Mouse (Mus musculus) layer of hippocampus, adult 8-10 months (tissue): ENCODE measurements at regions not wholly inside any gene's neighbourhood (a gene's known extent, or its start where the extent isn't known, plus 50 kb on each side); places are given as distances from the start of the nearest gene placed in this dataset.
A peak's percentile ranks its signal among the peaks of the same experiment; 100 is the strongest.

Experiments used
- DNase-seq, 2 experiments: peaks; one replicate each; pipeline ENCODE4 v3.0.0; 2022; ENCODE audit warnings: low spot score in 2 of 2

DNA sequence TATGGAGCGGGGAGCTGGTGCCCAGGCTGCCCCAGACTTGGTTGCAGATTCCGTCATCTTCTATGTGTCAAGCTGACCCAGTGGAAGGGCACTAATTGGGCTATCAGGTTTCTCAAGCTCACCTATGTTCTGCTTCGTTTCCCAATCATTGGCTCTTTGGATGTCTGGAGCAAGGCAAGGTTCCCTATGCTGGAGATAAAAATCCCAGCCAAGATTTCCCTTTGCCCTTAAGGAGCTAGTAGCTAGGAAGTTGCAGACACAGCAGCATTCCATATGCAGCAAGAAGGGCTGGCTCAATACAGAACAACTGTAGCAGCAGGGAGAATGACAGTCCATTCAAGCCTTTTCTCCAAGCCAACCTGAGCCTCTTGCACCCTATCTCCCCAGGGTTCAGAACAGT lies 159.2 kb upstream of the Zfp706 start:
- DNase-seq = no peak

DNA sequence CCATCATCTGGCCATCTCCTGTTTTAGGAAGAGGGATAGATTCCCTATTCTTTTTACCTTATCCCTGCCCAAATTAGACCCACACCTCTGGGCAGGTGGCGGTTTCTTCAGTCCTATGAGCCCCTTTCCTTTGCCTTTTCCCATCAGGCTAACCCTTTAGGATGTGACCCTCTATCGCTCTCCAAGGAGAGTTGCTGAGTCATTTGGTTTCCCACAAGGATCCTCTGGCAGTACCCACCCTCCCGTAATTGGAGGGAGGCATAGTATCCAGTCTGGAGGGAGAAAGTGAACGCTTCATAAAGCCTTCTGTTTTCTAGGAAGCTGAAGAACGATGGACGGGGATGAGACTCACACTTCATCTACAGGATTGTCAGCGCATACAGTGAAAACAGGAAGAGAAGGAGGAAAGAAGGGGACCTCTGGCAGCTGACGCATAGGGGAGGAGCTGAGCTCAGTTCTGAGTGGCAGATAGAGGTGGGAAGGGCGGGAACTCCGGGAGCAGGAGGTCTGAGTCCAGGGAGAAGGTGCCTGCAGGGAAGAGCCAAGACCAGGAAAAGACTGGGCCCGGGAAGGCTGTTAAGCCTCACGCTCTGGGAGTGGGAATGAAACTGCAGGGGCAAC lies 158.4 kb upstream of the Zfp706 start:
- DNase-seq = no peak

DNA sequence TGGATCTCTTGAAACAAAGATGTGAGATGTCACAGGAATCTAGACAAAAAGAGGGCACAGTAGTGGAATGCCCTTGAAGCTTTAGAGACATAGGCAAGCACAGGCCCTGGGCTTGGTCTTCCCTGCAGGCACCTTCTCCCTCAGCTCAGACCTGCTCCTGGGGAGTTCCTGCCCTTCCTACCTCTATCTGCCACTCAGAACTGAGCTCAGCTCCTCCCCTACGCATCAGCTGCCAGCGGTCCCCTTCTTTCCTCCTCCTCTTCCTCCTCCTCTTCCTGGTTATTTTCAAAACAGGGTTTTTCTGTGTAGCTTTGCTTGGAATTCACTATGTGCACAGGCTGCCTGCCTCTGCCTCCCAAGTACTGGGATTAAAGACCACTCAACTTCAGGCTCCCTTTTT lies 157.6 kb upstream of the Zfp706 start:
- no peak for DNase-seq

DNA sequence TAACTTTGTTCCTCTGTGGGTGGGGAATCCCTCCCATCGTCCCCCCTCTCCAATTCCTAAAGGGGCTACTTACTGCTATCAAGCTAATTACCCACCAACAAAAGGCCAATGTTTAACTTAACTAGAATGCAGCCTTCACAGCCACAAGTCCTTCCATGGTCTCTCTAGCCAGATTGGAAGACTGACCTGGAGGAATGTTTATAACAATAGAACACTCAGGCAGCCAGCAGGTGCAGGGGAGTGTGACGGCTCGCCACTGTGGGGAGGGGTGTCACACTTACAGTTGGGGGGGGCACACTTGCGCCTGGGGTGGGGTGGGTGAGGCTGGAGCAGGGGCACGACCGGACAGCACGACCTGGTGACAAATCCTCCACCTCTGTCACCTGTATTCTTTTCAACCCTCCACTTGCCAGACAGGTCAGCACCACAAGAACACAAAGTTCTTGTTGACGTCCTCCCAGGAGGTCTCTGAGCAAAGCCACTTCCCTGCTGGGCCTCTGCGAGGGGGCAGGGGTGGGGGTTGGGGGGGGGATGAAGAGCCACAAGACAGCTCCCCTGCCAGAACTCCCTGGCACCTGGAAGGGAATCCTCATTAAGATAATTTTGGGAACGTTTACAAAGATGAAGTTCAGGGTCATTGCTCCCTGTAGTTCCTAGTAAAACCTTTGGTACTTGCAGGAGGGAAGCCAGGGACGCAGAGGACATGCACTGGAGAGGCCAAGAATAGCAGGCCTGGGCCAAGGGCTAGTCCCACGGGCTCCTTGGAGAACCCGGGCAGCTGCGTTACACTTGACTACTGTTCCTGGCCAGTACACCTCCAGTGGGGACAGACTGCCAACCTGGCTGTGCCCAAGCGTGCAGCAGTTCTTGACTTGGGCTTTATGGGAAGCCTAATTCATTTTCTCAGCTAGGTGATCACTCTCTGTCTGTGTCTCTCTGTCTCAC lies 156.9 kb upstream of the Zfp706 start:
- no peak for DNase-seq

DNA sequence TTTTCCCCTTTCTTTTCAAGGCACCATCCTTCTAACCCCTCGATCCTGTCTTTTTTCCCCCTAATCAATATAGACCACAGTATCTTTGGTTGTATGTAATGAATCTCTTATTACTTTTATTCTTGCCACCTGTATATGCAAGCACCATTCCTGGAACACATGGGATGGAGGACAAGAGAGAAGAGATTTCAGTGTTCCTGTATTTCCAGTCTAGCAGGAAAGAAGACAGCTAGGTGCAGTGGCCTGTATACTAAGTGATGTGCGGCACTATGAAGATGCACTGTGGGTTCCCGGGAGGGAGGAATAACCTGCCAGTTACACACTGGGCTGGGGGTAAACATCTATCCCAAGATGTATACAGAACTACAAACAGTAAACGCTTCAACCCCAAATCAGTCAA lies 152.4 kb upstream of the Zfp706 start:
- no peak for DNase-seq

DNA sequence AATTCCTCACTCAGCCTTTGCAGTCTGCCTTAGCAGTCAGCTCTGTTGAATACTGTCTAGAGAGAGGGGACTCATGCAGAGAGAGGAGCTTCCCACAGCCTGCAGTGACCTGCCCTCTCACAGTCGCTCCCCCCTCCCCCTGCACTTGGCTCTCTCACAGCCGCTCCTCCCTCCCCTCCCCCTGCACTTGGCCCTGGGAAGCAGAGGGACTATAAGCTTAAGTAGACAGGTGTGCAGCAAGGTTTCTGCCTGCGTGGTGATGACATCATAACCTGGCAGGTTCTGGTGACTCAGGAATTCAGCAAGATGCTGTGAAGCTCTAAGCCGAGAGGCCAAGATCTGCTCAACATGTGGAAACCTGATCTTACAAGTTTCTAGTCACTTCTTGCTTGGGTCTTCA lies 151.8 kb upstream of the Zfp706 start:
- DNase-seq = no peak

DNA sequence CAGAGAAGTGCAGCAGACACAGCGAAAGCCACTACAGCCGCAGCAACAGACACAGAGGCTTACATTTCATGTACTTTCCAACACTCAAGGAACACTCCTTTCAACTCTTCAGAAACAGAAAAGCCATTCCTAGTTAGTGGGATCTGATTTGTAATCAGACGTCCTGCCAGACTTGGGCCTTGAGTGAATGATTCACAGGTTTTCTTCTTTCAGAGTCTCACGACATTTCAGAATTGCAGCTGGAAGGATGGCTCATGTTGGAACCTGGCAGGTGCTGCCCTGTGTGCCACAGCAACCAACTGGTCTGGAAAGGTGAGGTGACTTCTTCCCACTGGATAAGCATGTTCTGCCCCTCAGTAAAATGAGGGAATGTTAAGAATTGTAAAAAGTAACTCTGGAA lies 149.8 kb upstream of the Zfp706 start:
- no peak for DNase-seq

DNA sequence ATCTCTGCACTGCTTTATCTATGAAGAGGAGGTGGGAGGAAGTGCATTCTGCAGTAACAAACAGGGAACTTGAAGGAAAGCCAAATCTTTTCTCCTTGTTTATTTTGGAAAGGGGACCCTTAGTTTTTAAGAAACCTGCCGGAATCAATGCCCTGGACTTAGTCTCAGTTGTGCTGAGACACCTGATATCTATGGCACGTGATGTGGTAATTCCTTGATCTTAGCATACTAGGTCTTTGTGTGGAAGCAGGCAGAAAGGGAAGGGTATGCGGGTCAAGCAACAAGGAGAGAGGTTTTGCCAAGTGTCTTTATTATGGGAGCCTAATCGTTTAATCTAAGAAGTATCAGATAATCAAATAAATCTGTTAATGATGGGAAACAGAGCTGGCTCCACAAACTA lies 147.4 kb upstream of the Zfp706 start:
- no peak for DNase-seq

DNA sequence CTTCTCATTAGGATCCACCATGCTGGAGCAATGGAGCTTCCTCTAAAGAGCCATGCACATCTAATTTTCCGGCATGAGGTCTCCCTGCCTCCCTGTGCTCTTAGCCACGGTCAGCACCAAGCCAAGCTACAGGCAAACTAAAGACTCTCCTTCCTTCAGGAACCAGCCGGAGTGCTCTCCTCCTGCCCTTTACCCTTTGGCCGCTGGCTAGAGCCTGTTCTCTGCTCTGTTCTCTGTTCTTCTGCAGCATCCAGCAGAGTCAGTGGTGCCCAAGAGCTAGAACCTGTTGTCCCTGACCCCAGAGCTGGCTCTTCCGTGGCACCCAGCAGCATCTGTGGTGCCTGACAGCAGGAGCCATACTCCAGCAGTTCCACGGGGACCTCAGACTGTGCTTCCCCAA lies 145.6 kb upstream of the Zfp706 start:
- DNase-seq = no peak

DNA sequence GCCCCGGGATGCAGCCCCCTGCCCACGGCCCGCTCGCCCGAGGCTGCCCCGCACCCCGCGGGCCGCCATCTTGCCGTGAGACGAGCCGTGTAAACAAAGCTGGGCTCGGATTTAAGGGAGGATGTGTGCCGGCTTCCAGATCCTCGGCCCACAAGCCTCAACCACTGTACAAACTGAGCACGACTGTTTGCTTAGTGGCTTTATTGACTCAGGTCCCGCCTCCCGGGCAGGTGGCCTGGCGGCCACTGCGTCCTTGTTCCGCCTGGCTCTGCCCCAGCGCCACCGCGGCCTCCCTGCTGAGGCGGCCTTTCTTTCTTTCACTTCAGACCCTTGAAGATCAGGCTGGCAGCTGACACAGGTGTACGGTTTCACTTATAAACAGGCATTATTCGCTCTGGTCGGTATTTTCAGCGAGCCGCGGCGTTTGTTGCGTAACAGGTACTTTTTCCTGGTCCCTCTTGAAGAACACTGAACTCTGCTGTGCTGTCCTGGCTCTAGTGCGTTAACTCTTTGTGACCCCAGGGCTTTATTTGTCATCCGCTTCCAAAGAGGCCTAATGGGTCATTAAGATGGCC lies 128.1 kb upstream of the Zfp706 start:
- DNase-seq = peak; percentile 20 to 48

DNA sequence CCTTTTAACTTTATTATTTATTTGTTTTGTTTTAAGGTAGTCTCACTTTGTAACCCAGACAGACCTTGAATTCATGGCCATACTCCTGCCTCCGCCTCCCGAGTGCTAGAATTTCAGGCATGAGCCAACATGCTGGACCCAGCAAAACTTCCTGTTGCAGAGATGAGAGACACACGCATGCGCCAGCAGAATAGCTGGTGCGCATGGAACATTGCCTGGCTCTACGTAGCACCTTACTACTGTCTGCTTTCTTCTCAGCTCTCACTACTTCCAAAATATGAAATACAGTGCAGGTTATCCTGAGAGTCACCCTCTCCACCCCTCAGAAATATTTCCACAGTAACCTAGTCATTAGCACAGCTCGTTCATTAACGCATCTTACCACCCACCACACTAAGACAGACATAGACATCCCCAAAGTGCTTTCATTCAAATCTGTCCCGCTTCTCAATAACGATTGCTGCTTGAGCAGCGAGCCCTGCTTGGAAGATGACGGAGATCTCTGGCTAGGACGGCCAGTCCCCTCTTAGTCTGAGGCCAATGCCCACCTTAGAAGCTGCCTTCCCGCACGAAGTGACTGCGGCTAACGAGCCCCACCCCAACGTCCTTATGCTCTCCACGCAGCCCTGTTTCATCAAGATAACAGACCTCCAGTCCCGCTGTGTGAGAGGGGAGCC lies 127.5 kb upstream of the Zfp706 start:
- DNase-seq = peak in 1 of 2 experiments; percentile 54

DNA sequence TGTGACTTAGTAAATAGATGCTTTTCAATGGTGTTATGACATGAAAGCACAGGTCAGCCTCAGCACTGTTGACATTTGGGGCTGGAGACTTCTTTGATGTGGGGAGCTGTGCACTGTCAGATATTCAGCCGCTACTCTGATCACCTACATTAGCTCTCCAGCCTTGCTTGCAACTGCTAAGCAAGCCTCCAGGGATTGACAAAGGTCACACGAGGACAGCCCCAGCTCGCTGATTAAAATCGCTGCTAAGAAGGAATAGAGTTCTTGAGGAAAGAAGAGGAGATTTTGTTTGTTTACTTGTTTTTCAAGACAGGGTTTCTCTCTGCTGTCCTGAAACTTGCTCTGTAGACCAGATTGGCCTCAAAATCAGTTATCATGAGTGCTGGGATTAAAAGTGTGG lies 126.8 kb upstream of the Zfp706 start:
- DNase-seq = no peak

DNA sequence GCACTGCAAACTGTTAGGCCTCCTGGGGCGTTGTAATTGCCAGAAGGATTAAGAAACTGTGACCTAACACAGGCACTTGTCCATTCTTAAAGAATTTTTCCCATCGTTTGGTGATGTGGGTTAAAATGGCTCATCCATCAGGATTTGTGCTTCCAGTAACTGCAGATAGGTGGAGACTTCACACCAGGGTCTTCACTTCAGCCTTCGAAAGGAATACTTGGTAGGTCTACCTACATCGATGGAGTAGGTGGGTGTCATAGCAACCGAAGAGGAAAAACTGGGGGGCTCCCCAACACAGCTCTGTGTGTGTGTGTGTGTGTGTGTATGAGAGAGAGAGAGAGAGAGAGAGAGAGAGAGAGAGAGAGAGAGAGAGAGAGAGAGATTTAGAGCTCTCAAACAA lies 126.3 kb upstream of the Zfp706 start:
- no peak for DNase-seq

DNA sequence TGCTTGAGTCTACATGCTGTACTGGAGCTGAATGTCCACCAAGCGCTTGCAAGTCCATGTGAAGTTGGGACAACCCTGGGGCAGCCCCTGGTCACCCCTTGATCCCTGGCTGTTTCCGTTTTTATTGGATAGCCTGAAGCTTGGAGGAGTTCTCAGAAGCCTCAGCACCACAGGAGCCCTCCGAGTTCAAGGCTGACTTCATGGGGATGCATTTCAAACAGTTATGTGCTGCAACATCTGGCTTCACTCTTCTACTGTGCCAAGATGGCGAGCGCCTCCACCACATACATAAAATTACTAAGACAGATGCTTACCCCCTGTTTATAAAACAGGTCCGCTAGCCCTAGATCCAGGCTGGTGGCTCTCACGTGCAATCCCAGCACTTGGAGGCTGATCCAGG lies 120.1 kb upstream of the Zfp706 start:
- DNase-seq = no peak

DNA sequence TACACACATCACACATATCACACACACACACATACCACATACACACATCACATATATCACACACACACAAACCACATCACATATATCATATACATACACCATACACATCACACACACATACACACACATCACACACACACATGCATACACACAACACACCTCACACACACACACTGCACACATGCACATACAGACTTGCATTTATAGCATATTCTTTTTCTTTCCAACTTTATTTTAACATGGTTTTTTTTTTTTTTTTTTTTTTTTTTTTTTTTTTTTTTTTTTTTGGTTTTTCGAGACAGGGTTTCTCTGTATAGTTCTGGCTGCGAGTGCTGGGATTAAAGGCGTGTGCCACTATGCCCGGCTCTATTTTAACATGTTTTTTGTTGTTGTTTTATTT lies 119.6 kb upstream of the Zfp706 start:
- no peak for DNase-seq

DNA sequence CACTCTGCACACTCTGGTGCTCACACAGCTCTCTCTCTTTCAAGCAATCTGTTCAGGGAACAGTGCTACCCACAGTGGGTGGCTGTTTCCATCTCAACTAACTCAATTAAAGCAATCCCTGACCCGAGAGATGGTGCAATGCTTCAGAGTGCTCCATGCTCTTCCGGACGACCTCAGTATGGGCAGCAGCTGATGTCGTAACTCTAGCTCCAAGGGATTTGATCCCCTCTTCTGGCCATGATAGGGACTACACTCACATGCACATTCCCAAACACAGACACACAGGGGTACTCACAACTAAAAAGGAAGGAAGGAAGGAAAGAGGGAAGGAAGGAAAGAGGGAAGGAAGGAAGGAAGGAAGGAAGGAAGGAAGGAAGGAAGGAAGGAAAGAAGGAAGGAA lies 118.2 kb upstream of the Zfp706 start:
- no peak for DNase-seq

DNA sequence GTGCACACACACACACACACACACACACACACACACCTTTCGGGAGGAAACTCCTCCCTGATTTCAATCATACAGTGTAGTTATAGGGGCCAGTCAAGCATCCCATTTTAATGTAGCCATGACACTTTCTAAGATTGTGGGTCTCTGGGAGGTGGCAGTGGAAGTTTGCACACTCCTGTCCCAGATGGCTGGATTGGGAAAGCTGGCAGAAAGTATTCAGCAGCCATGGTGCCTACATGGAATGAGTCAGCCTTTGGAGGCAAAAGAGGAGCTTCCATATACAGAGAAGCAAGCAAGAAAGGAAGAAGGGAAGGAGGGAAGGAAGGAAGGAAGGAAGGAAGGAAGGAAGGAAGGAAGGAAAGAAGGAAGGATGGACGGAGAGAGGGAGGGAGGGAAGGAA lies 117.4 kb upstream of the Zfp706 start:
- no peak for DNase-seq

DNA sequence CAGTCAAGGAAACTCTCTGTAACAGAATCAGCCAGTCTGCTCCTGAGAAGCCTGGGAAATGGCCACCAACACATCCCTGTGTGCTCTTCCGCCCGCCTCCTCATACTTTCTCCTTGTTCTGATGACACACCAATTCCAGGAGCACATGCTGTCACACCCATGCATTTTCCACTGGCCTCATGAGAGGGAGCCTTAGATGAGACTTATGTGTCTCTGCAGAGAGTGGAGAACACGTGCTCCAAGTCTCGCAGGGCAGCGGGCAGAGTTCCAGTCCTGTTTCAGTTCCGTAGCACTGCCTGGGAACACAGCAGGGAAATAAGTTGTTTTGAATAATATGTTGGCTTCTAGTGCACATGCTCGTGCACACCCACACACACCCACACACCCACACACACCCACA lies 116.7 kb upstream of the Zfp706 start:
- peak in 1 of 2 experiments; percentile 54 for DNase-seq

DNA sequence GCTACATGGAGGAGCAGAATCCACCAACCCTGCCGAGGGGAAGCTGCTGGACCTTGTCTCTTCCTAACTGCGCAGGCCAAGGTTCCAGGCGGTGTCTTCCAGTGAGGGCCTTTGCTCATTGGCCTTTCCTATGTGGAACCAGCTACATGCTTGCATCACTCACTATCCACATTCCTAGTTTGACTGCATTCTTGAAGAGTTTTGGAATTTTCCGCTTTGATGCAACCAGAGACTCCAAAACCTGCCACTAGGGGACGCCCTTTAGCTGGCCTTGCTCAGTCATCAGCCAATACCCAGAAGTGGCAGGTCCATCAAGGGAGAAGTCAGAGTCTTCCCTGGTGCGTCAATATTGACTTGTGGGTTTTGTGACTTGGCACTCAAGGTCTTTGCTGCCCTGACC lies 112.8 kb upstream of the Zfp706 start:
- peak; percentile 70 to 93 for DNase-seq

DNA sequence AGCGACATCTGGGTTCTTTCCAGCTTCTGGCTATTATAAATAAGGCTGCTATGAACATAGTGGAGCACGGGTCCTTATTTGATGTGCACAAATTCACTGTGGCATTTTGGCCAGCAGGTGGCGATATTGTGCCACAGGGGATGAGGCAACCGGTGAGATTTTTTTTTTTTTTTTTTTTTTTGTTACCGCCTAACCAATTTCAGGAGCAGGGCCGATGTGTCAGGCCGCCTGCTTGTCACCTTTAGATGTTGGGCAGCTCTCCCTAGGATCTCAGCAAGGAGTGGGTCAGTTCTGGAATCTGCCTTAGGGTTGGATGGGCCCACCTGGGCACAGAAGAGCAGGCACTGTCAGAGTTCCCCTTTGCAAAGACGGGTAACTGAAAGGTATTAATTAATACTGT lies 106.5 kb upstream of the Zfp706 start:
- peak in 1 of 2 experiments; percentile 62 for DNase-seq

DNA sequence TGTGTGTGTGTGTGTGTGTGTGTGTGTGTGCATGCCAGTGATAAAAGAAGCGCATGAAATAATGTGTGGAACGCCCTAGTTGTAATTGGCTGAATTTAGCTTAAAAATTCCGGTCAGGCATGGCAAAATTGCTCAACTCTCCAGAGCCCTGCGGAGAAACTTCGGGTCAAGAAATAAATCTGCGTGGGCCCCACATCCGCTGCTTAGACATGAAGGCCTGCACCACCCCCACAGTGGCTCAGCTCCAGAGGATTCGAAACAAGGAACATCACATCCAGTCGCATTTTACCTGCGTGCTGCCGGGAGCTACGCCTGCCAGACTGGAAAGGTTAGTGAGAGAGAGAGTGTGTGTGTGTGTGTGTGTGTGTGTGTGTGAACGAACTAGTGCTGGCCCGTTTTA lies 102.9 kb upstream of the Zfp706 start:
- no peak for DNase-seq

DNA sequence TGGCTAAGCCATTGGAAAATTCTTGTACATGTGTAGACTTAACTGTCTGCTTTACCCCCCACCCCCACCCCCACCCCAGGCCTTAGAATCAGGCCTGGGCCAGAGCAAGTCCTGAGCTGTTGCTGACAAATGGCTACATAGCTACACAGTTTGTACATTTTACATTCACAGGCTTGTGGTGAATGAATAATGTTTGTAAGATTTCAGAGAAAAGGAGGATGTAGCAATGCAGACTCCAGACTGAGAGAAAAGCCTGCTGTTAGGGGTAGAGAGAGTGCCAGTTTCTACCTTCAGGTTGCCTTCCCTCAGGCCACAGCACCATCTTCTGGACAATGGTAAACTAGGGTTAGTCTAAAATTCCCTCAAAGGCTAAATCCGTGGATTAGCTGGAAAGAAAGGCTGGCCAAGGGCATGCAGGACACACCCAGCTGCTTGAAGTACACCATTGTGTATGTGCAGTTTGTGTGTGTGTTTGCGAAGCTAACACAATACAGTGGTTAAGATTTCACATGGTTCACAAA lies 94.5 kb upstream of the Zfp706 start:
- no peak for DNase-seq
